Mouse (Mus musculus): ENCODE data around the gene Rgs6. TPM values are rescaled to one million over a fixed set of nuclear protein-coding genes. Genes with fewer than 3 reads are reported as not detected.

Gene Rgs6
- polyA plus RNA-seq, 1 experiment, result 0.14 TPM

DNA sequence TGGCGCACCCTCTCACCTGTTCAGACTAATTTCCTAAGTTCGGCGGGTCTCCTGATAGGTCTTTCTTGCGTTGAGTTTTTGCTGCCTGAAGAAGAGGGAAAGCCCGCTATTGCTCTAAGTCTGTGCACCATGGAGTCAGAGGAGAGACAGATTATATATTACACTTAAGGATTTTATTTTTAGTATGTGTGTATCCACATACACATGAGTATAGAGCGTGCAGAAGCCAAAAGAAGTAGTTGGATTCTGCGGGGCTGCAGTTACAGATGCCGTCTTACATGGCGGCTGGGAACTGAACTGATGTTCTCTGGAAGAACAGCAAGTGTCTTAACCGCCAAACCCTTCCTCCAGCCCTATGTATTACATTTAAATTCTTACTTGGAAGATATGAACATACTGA, 52.3 kb downstream of the Rgs6 start:
- Histone ChIP-seq H3K36me3 (ENCODE audit: control insufficient read depth, insufficient read depth, low read length) (no peaks in the 10 kb centered on the region), H3K27me3 (ENCODE audit: control insufficient read depth, insufficient read depth, low read length) (no peaks in the 10 kb centered on the region), H3K4me1 (ENCODE audit: control insufficient read depth, insufficient read depth, insufficient read length) (no peaks in the 10 kb centered on the region), H3K4me3 (ENCODE audit: extremely low read depth, insufficient read depth, insufficient read length) (no peak overlapping the region), H3K27ac (ENCODE audit: insufficient read depth, low read length) (no peak overlapping the region)
- no peak for DNase-seq (ENCODE audit: low read depth in 1 of 2, low spot score in 2 of 2)
- TF ChIP-seq POLR2A (IDR thresholded peaks at IDR 0.05; ENCODE audit: low read depth, low read length), result no peak
- TF ChIP-seq CTCF (IDR thresholded peaks at IDR 0.05; ENCODE audit: extremely low read depth, insufficient read depth, insufficient read length, insufficient replicate concordance), result no peak
- 85% methylated on average over 9 of the region's 10 CpGs for WGBS

DNA sequence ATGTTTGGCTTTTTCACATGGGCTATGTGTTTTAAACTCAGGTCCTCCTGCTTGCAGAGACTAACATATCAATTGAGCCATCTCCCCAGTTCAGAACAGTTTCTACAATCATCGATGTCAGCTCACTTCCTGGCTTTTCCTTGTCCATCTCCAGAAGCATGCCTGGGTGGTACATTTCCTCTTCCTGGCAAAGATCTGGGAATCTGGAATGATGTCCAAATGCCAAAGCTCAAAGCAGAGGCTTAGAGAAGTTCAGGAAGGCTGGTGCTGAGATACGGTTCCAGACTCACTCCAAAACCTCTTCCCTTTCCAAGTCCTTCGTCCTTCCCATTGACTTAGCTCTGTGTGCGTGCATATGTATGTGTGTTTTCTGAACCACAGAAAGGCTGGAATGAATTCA, 59.8 kb downstream of the Rgs6 start:
- WGBS, result 81% methylated on average over 4 of the region's 4 CpGs

DNA sequence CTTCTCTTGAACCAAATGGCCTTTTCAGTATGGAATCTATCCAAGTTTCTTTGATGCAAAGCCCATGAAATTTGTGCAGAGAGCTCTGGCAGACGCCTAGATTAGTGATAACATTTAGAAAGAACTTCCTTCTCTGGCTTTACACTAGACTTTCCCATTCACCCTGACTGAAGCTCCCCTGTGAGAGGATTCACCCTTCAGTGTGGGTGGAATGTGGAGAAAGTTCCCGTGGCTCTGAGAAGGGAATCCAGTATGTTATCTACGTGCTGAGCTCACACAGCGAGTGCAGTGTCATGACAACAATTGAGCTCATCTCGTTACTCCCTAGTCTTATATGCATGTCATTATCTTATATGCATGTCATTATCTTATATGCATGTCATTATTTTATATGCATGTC, 61.9 kb downstream of the Rgs6 start:
- H3K36me3 ChIP-seq (ENCODE audit: control insufficient read depth, insufficient read depth, low read length), result no peaks in the 10 kb centered on the region
- no peak for TF ChIP-seq POLR2A (IDR thresholded peaks at IDR 0.05; ENCODE audit: low read depth, low read length)
- TF ChIP-seq CTCF (IDR thresholded peaks at IDR 0.05; ENCODE audit: extremely low read depth, insufficient read depth, insufficient read length, insufficient replicate concordance), result no peak
- H3K27ac ChIP-seq (ENCODE audit: insufficient read depth, low read length), result no peak overlapping the region
- 80% methylated on average over 5 of the region's 5 CpGs for WGBS
- no peak overlapping the region for H3K4me3 ChIP-seq (ENCODE audit: extremely low read depth, insufficient read depth, insufficient read length)
- DNase-seq (ENCODE audit: low read depth in 1 of 2, low spot score in 2 of 2), result no peak
- H3K27me3 ChIP-seq (ENCODE audit: control insufficient read depth, insufficient read depth, low read length), result no peaks in the 10 kb centered on the region; the same call in 1 of the 2 replicates
- no peaks in the 10 kb centered on the region for H3K4me1 ChIP-seq (ENCODE audit: control insufficient read depth, insufficient read depth, insufficient read length)

More for the DNA sequence above, 59.8 kb downstream of the Rgs6 start:
- DNase-seq (ENCODE audit: low read depth in 1 of 2, low spot score in 2 of 2), result no peak
- no peaks in the 10 kb centered on the region for H3K36me3 ChIP-seq (ENCODE audit: control insufficient read depth, insufficient read depth, low read length)
- H3K27ac ChIP-seq (ENCODE audit: insufficient read depth, low read length), result no peak overlapping the region
- no peak for TF ChIP-seq CTCF (IDR thresholded peaks at IDR 0.05; ENCODE audit: extremely low read depth, insufficient read depth, insufficient read length, insufficient replicate concordance)
- no peak for TF ChIP-seq POLR2A (IDR thresholded peaks at IDR 0.05; ENCODE audit: low read depth, low read length)
- no peak overlapping the region for H3K4me3 ChIP-seq (ENCODE audit: extremely low read depth, insufficient read depth, insufficient read length)
- H3K27me3 ChIP-seq (ENCODE audit: control insufficient read depth, insufficient read depth, low read length), result no peaks in the 10 kb centered on the region
- no peaks in the 10 kb centered on the region for H3K4me1 ChIP-seq (ENCODE audit: control insufficient read depth, insufficient read depth, insufficient read length)

DNA sequence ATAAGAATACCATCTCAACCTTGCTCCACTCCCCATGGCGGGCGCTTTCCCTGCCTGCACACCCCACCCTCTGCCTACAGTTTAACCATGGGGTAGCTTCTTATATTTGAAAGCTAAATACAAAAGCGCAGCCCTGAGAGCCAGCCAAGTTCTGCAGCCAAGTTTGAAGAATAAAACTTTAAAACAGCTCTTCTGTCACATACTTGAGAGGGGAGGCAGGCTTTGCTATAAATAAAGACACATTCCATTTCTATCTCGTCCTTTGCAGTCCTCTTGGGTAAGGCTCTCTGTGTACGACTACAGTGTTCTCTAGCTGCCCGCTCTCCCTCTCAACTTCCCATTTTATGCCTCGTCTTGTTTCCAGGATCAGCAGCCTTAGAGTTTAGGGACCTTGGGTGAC, 76.5 kb downstream of the Rgs6 start:
- no peak overlapping the region for H3K27ac ChIP-seq (ENCODE audit: insufficient read depth, low read length)
- no peak for DNase-seq (ENCODE audit: low read depth in 1 of 2, low spot score in 2 of 2)
- H3K4me3 ChIP-seq (ENCODE audit: extremely low read depth, insufficient read depth, insufficient read length), result no peak overlapping the region
- WGBS, result 74% methylated on average over 7 of the region's 7 CpGs
- TF ChIP-seq CTCF (IDR thresholded peaks at IDR 0.05; ENCODE audit: extremely low read depth, insufficient read depth, insufficient read length, insufficient replicate concordance) (no peak), POLR2A (IDR thresholded peaks at IDR 0.05; ENCODE audit: low read depth, low read length) (no peak)
- no peaks in the 10 kb centered on the region for H3K36me3 ChIP-seq (ENCODE audit: control insufficient read depth, insufficient read depth, low read length)
- no peaks in the 10 kb centered on the region for H3K4me1 ChIP-seq (ENCODE audit: control insufficient read depth, insufficient read depth, insufficient read length)
- no peaks in the 10 kb centered on the region for H3K27me3 ChIP-seq (ENCODE audit: control insufficient read depth, insufficient read depth, low read length)

DNA sequence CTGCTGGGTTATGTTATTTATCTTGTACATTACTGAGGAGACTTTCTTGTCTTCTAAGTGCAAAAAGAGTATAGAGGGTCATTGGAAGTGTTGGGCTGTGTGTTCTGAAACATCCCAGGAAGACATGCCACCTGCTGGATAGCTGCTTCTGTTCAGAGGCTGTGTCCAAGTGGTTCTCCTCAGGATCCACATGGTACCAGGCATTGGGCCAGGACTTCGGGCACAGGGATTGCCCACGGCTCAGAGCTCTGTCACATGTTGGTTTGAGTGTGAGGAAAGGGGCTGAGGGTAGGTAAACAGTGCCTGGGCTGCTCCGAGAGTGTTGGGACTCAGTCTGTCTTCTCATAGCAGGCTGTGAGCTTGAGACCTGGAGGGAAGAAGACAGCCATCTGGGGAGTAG, 79.3 kb downstream of the Rgs6 start:
- no peak for DNase-seq (ENCODE audit: low read depth in 1 of 2, low spot score in 2 of 2)
- H3K27ac ChIP-seq (ENCODE audit: insufficient read depth, low read length), result no peak overlapping the region
- 93% methylated on average over 3 of the region's 3 CpGs for WGBS
- H3K4me3 ChIP-seq (ENCODE audit: extremely low read depth, insufficient read depth, insufficient read length), result no peak overlapping the region
- H3K27me3 ChIP-seq (ENCODE audit: control insufficient read depth, insufficient read depth, low read length), result no peaks in the 10 kb centered on the region
- H3K36me3 ChIP-seq (ENCODE audit: control insufficient read depth, insufficient read depth, low read length), result no peaks in the 10 kb centered on the region
- no peaks in the 10 kb centered on the region for H3K4me1 ChIP-seq (ENCODE audit: control insufficient read depth, insufficient read depth, insufficient read length)
- no peak for TF ChIP-seq CTCF (IDR thresholded peaks at IDR 0.05; ENCODE audit: extremely low read depth, insufficient read depth, insufficient read length, insufficient replicate concordance)

DNA sequence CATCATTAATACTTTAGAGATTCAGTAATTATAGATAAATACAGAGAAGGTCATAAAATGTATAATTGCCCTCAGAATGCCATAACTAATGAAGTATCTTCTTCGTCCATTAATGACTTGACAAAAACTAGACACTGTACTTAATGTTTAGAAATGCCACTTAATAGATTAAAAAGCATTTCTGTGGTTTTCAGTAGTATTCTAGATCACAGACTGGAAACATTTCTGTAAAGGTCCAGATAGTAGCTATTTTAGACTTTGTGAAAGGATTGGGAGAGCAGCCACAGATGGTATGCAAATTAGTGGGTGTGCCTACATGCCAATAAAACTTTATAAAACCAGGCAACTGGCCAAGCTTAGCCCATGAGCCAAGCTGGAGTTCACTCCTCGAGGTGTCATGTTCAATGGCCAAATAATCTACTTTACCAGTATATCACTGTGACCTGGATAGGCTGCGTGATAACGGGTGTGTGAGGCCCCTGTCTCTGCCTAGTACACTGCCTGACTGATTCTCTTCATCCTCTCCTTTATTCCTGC, 82.2 kb downstream of the Rgs6 start:
- Histone ChIP-seq H3K27ac (ENCODE audit: insufficient read depth, low read length) (no peak overlapping the region), H3K36me3 (ENCODE audit: control insufficient read depth, insufficient read depth, low read length) (no peaks in the 10 kb centered on the region), H3K4me3 (ENCODE audit: extremely low read depth, insufficient read depth, insufficient read length) (no peak overlapping the region), H3K27me3 (ENCODE audit: control insufficient read depth, insufficient read depth, low read length) (no peaks in the 10 kb centered on the region), H3K4me1 (ENCODE audit: control insufficient read depth, insufficient read depth, insufficient read length) (no peaks in the 10 kb centered on the region)
- DNase-seq (ENCODE audit: low read depth in 1 of 2, low spot score in 2 of 2), result no peak
- TF ChIP-seq POLR2A (IDR thresholded peaks at IDR 0.05; ENCODE audit: low read depth, low read length) (no peak), CTCF (IDR thresholded peaks at IDR 0.05; ENCODE audit: extremely low read depth, insufficient read depth, insufficient read length, insufficient replicate concordance) (no peak)
- WGBS, result 68% methylated on average over 4 of the region's 4 CpGs

DNA sequence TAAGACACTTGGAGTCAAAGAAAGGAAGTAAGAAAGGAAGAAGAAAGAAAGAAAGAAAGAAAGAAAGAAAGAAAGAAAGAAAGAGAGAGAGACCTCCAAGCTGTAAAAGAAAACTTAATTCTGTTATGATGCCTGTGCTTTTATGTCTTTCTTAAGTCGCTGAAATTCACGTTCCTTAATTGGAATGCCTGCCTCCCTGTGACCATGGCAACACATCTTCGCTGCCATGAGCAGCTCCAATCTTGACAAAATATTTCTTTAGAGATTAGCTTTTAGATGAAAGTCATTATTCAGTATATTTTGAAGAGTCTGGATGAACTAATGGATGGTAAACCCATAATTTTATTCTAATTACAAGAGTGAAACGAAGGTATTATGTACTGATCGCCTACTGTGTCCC, 83.5 kb downstream of the Rgs6 start:
- H3K4me1 ChIP-seq (ENCODE audit: control insufficient read depth, insufficient read depth, insufficient read length), result no peaks in the 10 kb centered on the region
- DNase-seq (ENCODE audit: low read depth in 1 of 2, low spot score in 2 of 2), result no peak
- H3K27ac ChIP-seq (ENCODE audit: insufficient read depth, low read length), result no peak overlapping the region
- 87% methylated on average over 5 of the region's 5 CpGs for WGBS
- TF ChIP-seq POLR2A (IDR thresholded peaks at IDR 0.05; ENCODE audit: low read depth, low read length) (no peak), CTCF (IDR thresholded peaks at IDR 0.05; ENCODE audit: extremely low read depth, insufficient read depth, insufficient read length, insufficient replicate concordance) (no peak)
- H3K36me3 ChIP-seq (ENCODE audit: control insufficient read depth, insufficient read depth, low read length), result no peaks in the 10 kb centered on the region
- H3K27me3 ChIP-seq (ENCODE audit: control insufficient read depth, insufficient read depth, low read length), result no peaks in the 10 kb centered on the region
- no peak overlapping the region for H3K4me3 ChIP-seq (ENCODE audit: extremely low read depth, insufficient read depth, insufficient read length)

All from spleen, adult 2 months (tissue).